Mouse (Mus musculus) myocyte (in vitro differentiated cells): ENCODE data around the gene Kif24. TPM values are rescaled to one million over a fixed set of nuclear protein-coding genes. Genes with fewer than 3 reads are reported as not detected.

Source experiments
- H3K27me3 ChIP-seq: one replicate; pipeline ENCODE4 v1.6.1; 2011; ENCODE audit not compliant: control insufficient read depth, insufficient read depth, insufficient read length
- H3K36me3 ChIP-seq: one replicate; pipeline ENCODE4 v1.6.1; 2011; ENCODE audit not compliant: control insufficient read depth, insufficient read depth
- H3K4me2 ChIP-seq: one replicate; pipeline ENCODE4 v1.6.1; 2011; ENCODE audit warnings: low read depth, control low read depth
- H3K4me3 ChIP-seq: one replicate; pipeline ENCODE4 v1.5.1; 2011; ENCODE audit warnings: mild to moderate bottlenecking, control low read depth, moderate library complexity
- H3K79me2 ChIP-seq: one replicate; pipeline ENCODE4 v1.6.1; 2011; ENCODE audit not compliant: control insufficient read depth, insufficient read depth
- H3ac ChIP-seq: one replicate; pipeline ENCODE4 v1.6.1; 2011; ENCODE audit not compliant: control insufficient read depth, insufficient read length
- CEBPB ChIP-seq: IDR thresholded peaks from 2 replicates; pipeline ENCODE4 v1.6.1; 2011; ENCODE audit warnings: mild to moderate bottlenecking, moderate library complexity; ENCODE audit not compliant: poor library complexity, insufficient read depth, severe bottlenecking
- E2F4 ChIP-seq: IDR thresholded peaks from one replicate; pipeline ENCODE4 v1.6.1; 2011; ENCODE audit warnings: mild to moderate bottlenecking, control low read depth, moderate library complexity; ENCODE audit not compliant: insufficient read depth
- MAX ChIP-seq: IDR thresholded peaks from one replicate; pipeline ENCODE4 v1.6.1; 2011; ENCODE audit warnings: low read depth, mild to moderate bottlenecking, control low read depth
- MYOD1 ChIP-seq, 3 experiments: IDR thresholded peaks; one replicate each; pipeline ENCODE4 v1.6.1; 2011; ENCODE audit warnings: control low read depth in 2 of 3, low read depth in 2 of 3, mild to moderate bottlenecking in 2 of 3, moderate library complexity in 1 of 3; ENCODE audit not compliant: insufficient read length in 2 of 3, control insufficient read depth in 1 of 3
- MYOG ChIP-seq, 3 experiments: IDR thresholded peaks; one replicate each; pipeline ENCODE4 v1.6.1; 2011; ENCODE audit warnings: control low read depth in 2 of 3, low read depth in 2 of 3, mild to moderate bottlenecking in 2 of 3; ENCODE audit not compliant: insufficient read length in 2 of 3, control insufficient read depth in 1 of 3, insufficient read depth in 1 of 3
- POLR2A ChIP-seq: IDR thresholded peaks from one replicate; pipeline ENCODE4 v1.6.1; 2011; ENCODE audit warnings: low read depth, mild to moderate bottlenecking, control low read depth, moderate library complexity; ENCODE audit not compliant: insufficient read length
- POLR2AphosphoS2 ChIP-seq: IDR thresholded peaks from one replicate; pipeline ENCODE4 v1.6.1; 2011; ENCODE audit warnings: low read depth, control low read depth; ENCODE audit not compliant: insufficient read length
- REST ChIP-seq: IDR thresholded peaks from one replicate; pipeline ENCODE4 v1.6.1; 2011; ENCODE audit warnings: mild to moderate bottlenecking, control low read depth, moderate library complexity; ENCODE audit not compliant: insufficient read depth, insufficient read length
- SRF ChIP-seq: IDR thresholded peaks from one replicate; pipeline ENCODE4 v1.6.1; 2011; ENCODE audit warnings: low read depth; ENCODE audit not compliant: control insufficient read depth, insufficient read length
- TCF12 ChIP-seq: IDR thresholded peaks from one replicate; pipeline ENCODE4 v1.6.1; 2011; ENCODE audit warnings: mild to moderate bottlenecking, control low read depth; ENCODE audit not compliant: poor library complexity, insufficient read depth, severe bottlenecking
- TCF3 ChIP-seq: IDR thresholded peaks from one replicate; pipeline ENCODE4 v1.6.1; 2011; ENCODE audit warnings: low read depth, control low read depth; ENCODE audit not compliant: insufficient read length
- USF1 ChIP-seq: IDR thresholded peaks from one replicate; pipeline ENCODE4 v1.6.1; 2011; ENCODE audit warnings: low read depth, mild to moderate bottlenecking, control low read depth, moderate library complexity
- polyA plus RNA-seq: library from polyadenylated mRNA; unstranded; fragments of >200 nt; fragmentation: generic; extraction: Trizol; gene quantifications from one replicate; pipeline ENCODE4 v1.2.1, GENCODE M21; 2012; ENCODE audit warnings: missing spikeins

Kif24 gene
- polyA plus RNA-seq = 7.2 TPM

GRCm38 (mm10) chr4:41464345-41465286 lies at the start of gene Kif24, which contains the start of gene Nudt2:
Gene Kif24 (minus strand): TSS chr4:41464887.
Gene Nudt2 (plus strand): TSS chr4:41465151.
- H3K27me3 ChIP-seq = no peaks in the 10 kb centered on the region
- peak within 1 kb of the TSS; percentile 64 for H3ac ChIP-seq
- H3K4me2 ChIP-seq = peak within 1 kb of the TSS; percentile 88
- H3K36me3 ChIP-seq = no peaks in the 10 kb centered on the region
- peaks cover 32% of the 10 kb centered on the region for H3K79me2 ChIP-seq
- H3K4me3 ChIP-seq = peak within 1 kb of the TSS; percentile 74
- TF ChIP-seq POLR2AphosphoS2 = peak; percentile 89
- no peak for TF ChIP-seq SRF
- peak; percentile 90 for TF ChIP-seq POLR2A
- TF ChIP-seq MYOG (IDR thresholded peaks at IDR 0.05; ENCODE audit: control insufficient read depth in 1 of 3, insufficient read depth in 1 of 3, insufficient read length in 2 of 3, low read depth in 2 of 3) = no peak
- peak; percentile 91 for TF ChIP-seq E2F4
- no peak for TF ChIP-seq CEBPB

- no peak overlapping the region for H3K4me3 ChIP-seq
- H3K27me3 ChIP-seq = peaks cover 28% of the 10 kb centered on the region
- no peak overlapping the region for H3K4me2 ChIP-seq
- no peaks in the 10 kb centered on the region for H3K36me3 ChIP-seq
- H3K79me2 ChIP-seq = no peaks in the 10 kb centered on the region
- TF ChIP-seq MYOG (IDR thresholded peaks at IDR 0.05; ENCODE audit: control insufficient read depth in 1 of 3, insufficient read depth in 1 of 3, insufficient read length in 2 of 3, low read depth in 2 of 3) (no peak), POLR2A (no peak)
- H3ac ChIP-seq = no peak overlapping the region
Measured at GRCm38 (mm10) chr4:41513714-41514113, 49.0 kb upstream of the Kif24 start.

- Histone ChIP-seq H3K27me3 (peaks cover 28% of the 10 kb centered on the region), H3ac (no peak overlapping the region), H3K79me2 (no peaks in the 10 kb centered on the region), H3K4me2 (no peak overlapping the region), H3K4me3 (no peak overlapping the region), H3K36me3 (no peaks in the 10 kb centered on the region)
- no peak for TF ChIP-seq SRF
- TF ChIP-seq MAX = no peak
- TF ChIP-seq MYOD1 (IDR thresholded peaks at IDR 0.05; ENCODE audit: control insufficient read depth in 1 of 3, insufficient read length in 2 of 3, low read depth in 2 of 3) = no peak
- TF ChIP-seq POLR2AphosphoS2 = no peak
- no peak for TF ChIP-seq POLR2A
- no peak for TF ChIP-seq TCF12
- no peak for TF ChIP-seq TCF3
- TF ChIP-seq REST = no peak
- no peak for TF ChIP-seq USF1
- TF ChIP-seq E2F4 = no peak
- TF ChIP-seq CEBPB = no peak
- no peak for TF ChIP-seq MYOG (IDR thresholded peaks at IDR 0.05; ENCODE audit: control insufficient read depth in 1 of 3, insufficient read depth in 1 of 3, insufficient read length in 2 of 3, low read depth in 2 of 3)
Measured at GRCm38 (mm10) chr4:41513309-41513708, 48.6 kb upstream of the Kif24 start.

GRCm38 (mm10) chr4:41507998-41508397 lies 43.3 kb upstream of the Kif24 start:
- H3K79me2 ChIP-seq = no peaks in the 10 kb centered on the region
- H3ac ChIP-seq = no peak overlapping the region
- no peaks in the 10 kb centered on the region for H3K36me3 ChIP-seq
- H3K4me2 ChIP-seq = no peak overlapping the region
- H3K27me3 ChIP-seq = peaks cover 22% of the 10 kb centered on the region
- TF ChIP-seq USF1 (no peak), MYOG (IDR thresholded peaks at IDR 0.05; ENCODE audit: control insufficient read depth in 1 of 3, insufficient read depth in 1 of 3, insufficient read length in 2 of 3, low read depth in 2 of 3) (no peak), REST (no peak), TCF12 (no peak)
- no peak overlapping the region for H3K4me3 ChIP-seq

DNA sequence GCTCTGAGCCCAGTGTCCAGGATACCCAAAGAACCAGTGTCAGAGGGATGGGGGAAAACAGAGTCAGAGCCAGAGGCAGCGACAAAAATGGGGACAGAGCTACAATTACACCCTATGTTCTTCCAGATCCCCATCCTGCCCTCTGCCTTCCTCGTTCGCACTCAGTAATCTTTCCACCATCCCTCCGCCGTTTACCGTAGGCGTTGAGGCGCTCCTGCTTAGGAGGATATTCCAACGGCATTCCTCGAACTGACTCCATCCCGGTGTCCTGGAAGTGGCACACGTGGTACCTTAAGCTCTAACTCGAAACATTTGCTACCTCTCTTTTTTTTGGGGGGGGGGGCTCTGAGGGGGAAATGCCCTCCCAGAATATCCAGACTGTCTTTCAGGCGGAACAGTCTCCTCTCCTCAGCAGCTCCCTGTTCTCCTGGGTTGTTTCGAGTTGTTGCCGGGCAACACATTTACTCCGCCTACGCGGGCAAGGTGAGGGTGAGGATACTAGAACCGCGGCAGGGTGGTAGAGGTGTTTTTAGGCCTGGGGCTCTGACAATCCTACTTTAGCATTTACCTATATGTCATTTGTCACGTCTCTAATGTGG lies 42.7 kb upstream of the Kif24 start:
- H3ac ChIP-seq = no peak overlapping the region
- TF ChIP-seq REST (no peak), MAX (no peak), TCF12 (no peak), POLR2A (no peak), MYOD1 (IDR thresholded peaks at IDR 0.05; ENCODE audit: control insufficient read depth in 1 of 3, insufficient read length in 2 of 3, low read depth in 2 of 3) (no peak), CEBPB (no peak), POLR2AphosphoS2 (no peak), MYOG (IDR thresholded peaks at IDR 0.05; ENCODE audit: control insufficient read depth in 1 of 3, insufficient read depth in 1 of 3, insufficient read length in 2 of 3, low read depth in 2 of 3) (no peak), USF1 (no peak), SRF (no peak), E2F4 (no peak)
- H3K79me2 ChIP-seq = no peaks in the 10 kb centered on the region
- H3K4me3 ChIP-seq = no peak overlapping the region
- H3K4me2 ChIP-seq = no peak overlapping the region
- no peaks in the 10 kb centered on the region for H3K36me3 ChIP-seq
- peaks cover 18% of the 10 kb centered on the region for H3K27me3 ChIP-seq
